8 mouse cellular contexts compared by ENCODE assay signal in the genomic region with DNA sequence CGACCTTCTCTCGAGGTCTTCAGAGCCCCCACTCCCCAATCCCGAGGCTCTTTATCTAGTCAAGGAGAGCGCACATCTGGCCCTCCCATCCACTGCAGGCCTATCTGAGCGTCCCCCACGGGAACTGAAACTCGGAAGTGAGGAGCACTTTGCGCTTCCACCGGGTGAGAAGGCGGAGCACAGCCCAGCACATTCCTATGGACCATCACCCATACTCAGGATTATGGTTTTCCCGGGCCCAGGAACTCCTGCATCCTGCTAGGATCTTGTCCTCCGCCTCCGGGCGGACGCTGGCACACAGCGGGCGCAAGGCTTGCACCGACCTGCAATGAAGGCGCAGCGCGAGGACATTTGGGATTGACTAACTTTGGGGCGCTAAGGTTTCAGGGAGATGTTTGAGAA. TPM values are rescaled to one million over a fixed set of nuclear protein-coding genes. Genes with fewer than 3 reads are reported as not detected.
DNase-seq lines count a peak whose midpoint lies in the region; ATAC-seq and TF ChIP-seq lines count a peak whose summit lies in the region.

No protein-coding gene starts in this region.

- no peak for ATAC-seq in erythroblast, adult 5-6 weeks (replicated peaks; ENCODE audit: low FRiP score, poor library complexity, severe bottlenecking)
- peak; percentile 11 for ATAC-seq in heart, embryonic 15.5 days (replicated peaks; ENCODE audit: insufficient number of reproducible peaks, insufficient read depth, low FRiP score, low read depth)
- peak; percentile 43 for ATAC-seq in liver, embryonic 13.5 days (ENCODE audit: low read depth)

- TF ChIP-seq POLR2A in olfactory bulb, adult 2 months (IDR thresholded peaks at IDR 0.05; ENCODE audit: insufficient read depth, low read depth, low read length), result no peak

- peak overlapping the region; percentile 47 for H3K4me3 ChIP-seq in erythroblast, embryonic 14.5 days (replicated peaks)
- peak overlapping the region; percentile 61 for H3K4me3 ChIP-seq in heart, embryonic 15.5 days
- H3K4me3 ChIP-seq in liver, embryonic 13.5 days (replicated peaks), result peak overlapping the region; percentile 59
- H3K4me3 ChIP-seq in olfactory bulb, adult 2 months (ENCODE audit: insufficient read depth, low read depth, low read length), result peak overlapping the region; percentile 79

- H3K36me3 ChIP-seq in erythroblast, embryonic 14.5 days (ENCODE audit: control insufficient read depth), result no peaks in the 10 kb centered on the region
- no peaks in the 10 kb centered on the region for H3K36me3 ChIP-seq in heart, embryonic 15.5 days
- H3K36me3 ChIP-seq in liver, embryonic 13.5 days, result no peaks in the 10 kb centered on the region

- peak overlapping the region; percentile 29; the same call in 1 of the 2 replicates for H3K9ac ChIP-seq in heart, embryonic 15.5 days
- 0 out of 2 replicates have a peak overlapping the region, but pooled peaks have one; percentile 29 for H3K9ac ChIP-seq in liver, embryonic 13.5 days

- H3K4me2 ChIP-seq in heart, embryonic 15.5 days, result peak overlapping the region; percentile 95
- H3K4me2 ChIP-seq in liver, embryonic 13.5 days, result peak overlapping the region; percentile 86

- DNase-seq in R1 (ENCODE audit: low read depth, low spot score), result peak; percentile 56
- no peak for DNase-seq in liver, embryonic 13.5 days
- no peak for DNase-seq in embryo, embryonic 11 days
- no peak for DNase-seq in spleen, postnatal 14 days (ENCODE audit: low spot score in 2 of 2)

- peaks cover 16% of the 10 kb centered on the region for H3K4me1 ChIP-seq in erythroblast, embryonic 14.5 days (ENCODE audit: control insufficient read depth)
- H3K4me1 ChIP-seq in heart, embryonic 15.5 days (replicated peaks), result peaks cover 28% of the 10 kb centered on the region
- peaks cover 18% of the 10 kb centered on the region for H3K4me1 ChIP-seq in liver, embryonic 13.5 days (replicated peaks)
- H3K4me1 ChIP-seq in olfactory bulb, adult 2 months (ENCODE audit: control insufficient read depth, insufficient read depth, low read length), result peaks cover 24% of the 10 kb centered on the region

- under 1% methylated on average over 22 of the region's 22 CpGs for WGBS in heart, embryonic 15.5 days
- WGBS in liver, embryonic 13.5 days (ENCODE audit: insufficient replicate concordance), result under 1% methylated on average over 22 of the region's 22 CpGs
- under 1% methylated on average over 22 of the region's 22 CpGs for WGBS in olfactory bulb, adult 2 months

- peak overlapping the region; percentile 48 for H3K27ac ChIP-seq in heart, embryonic 15.5 days
- H3K27ac ChIP-seq in liver, embryonic 13.5 days, result no peak overlapping the region
- H3K27ac ChIP-seq in olfactory bulb, adult 2 months (ENCODE audit: insufficient read depth, low read depth, low read length), result peak overlapping the region; percentile 19

- TF ChIP-seq CTCF in olfactory bulb, adult 2 months (IDR thresholded peaks at IDR 0.05; ENCODE audit: insufficient read depth, low read depth, low read length), result no peak

- H3K9me3 ChIP-seq in erythroblast, embryonic 14.5 days (ENCODE audit: control insufficient read depth, low read length), result peaks cover 6% of the 10 kb centered on the region
- H3K9me3 ChIP-seq in heart, embryonic 15.5 days (replicated peaks), result no peaks in the 10 kb centered on the region
- no peaks in the 10 kb centered on the region for H3K9me3 ChIP-seq in liver, embryonic 13.5 days (replicated peaks)

- peaks cover 63% of the 10 kb centered on the region for H3K27me3 ChIP-seq in erythroblast, embryonic 14.5 days (ENCODE audit: control insufficient read depth)
- peaks cover 51% of the 10 kb centered on the region for H3K27me3 ChIP-seq in heart, embryonic 15.5 days
- H3K27me3 ChIP-seq in liver, embryonic 13.5 days, result peaks cover 87% of the 10 kb centered on the region

RNA-seq across cellular contexts. Expression of gene Cyp46a1, which starts 0.7 kb away (rescaled TPM):
- polyA plus RNA-seq in erythroblast, embryonic 14.5 days (2012), result not detected in 2 replicates
- not detected in 2 replicates for total RNA-seq in erythroblast, adult 5-6 weeks (2015; ENCODE audit: low replicate concordance)
- total RNA-seq in erythroblast, adult 5-6 weeks (2017; ENCODE audit: low replicate concordance), result 0.84 TPM in 1 of 2 replicates, not detected in the other
- 5.6 and 6.2 TPM in 2 replicates for polyA plus RNA-seq in heart, embryonic 15.5 days (2015; fragmentation: Nextera tagmentation; extraction: Ambion mirVana)
- polyA plus RNA-seq in liver, embryonic 13.5 days (2015; fragmentation: Nextera tagmentation; extraction: Ambion mirVana), result 0.30 and 0.41 TPM in 2 replicates
- polyA plus RNA-seq in olfactory bulb, adult 2 months (2012; ENCODE audit: insufficient read depth, insufficient read length, low replicate concordance, missing spikeins), result not detected in 2 replicates

RNA-seq across cellular contexts. Expression of gene Hhipl1, which starts 27.4 kb away (rescaled TPM):
- not detected in 2 replicates for polyA plus RNA-seq in erythroblast, embryonic 14.5 days (2012)
- total RNA-seq in erythroblast, adult 5-6 weeks (2015; ENCODE audit: low replicate concordance), result not detected in 2 replicates
- not detected in 2 replicates for total RNA-seq in erythroblast, adult 5-6 weeks (2017; ENCODE audit: low replicate concordance)
- polyA plus RNA-seq in heart, embryonic 15.5 days (2015; fragmentation: Nextera tagmentation; extraction: Ambion mirVana), result 1.0 TPM in 2 replicates
- polyA plus RNA-seq in liver, embryonic 13.5 days (2015; fragmentation: Nextera tagmentation; extraction: Ambion mirVana), result not detected in 2 replicates
- not detected in 2 replicates for polyA plus RNA-seq in olfactory bulb, adult 2 months (2012; ENCODE audit: insufficient read depth, insufficient read length, low replicate concordance, missing spikeins)

RNA-seq across cellular contexts. Expression of gene Eml1, which starts 37.3 kb away (rescaled TPM):
- 0.02 TPM in 1 of 2 replicates, not detected in the other for polyA plus RNA-seq in erythroblast, embryonic 14.5 days (2012)
- not detected in 2 replicates for total RNA-seq in erythroblast, adult 5-6 weeks (2015; ENCODE audit: low replicate concordance)
- not detected in 2 replicates for total RNA-seq in erythroblast, adult 5-6 weeks (2017; ENCODE audit: low replicate concordance)
- 62.5 and 76.6 TPM in 2 replicates for polyA plus RNA-seq in heart, embryonic 15.5 days (2015; fragmentation: Nextera tagmentation; extraction: Ambion mirVana)
- 5.3 and 5.5 TPM in 2 replicates for polyA plus RNA-seq in liver, embryonic 13.5 days (2015; fragmentation: Nextera tagmentation; extraction: Ambion mirVana)
- not detected in 2 replicates for polyA plus RNA-seq in olfactory bulb, adult 2 months (2012; ENCODE audit: insufficient read depth, insufficient read length, low replicate concordance, missing spikeins)

RNA-seq across cellular contexts. Expression of gene Ccdc85c, which starts 58.3 kb away (rescaled TPM):
- 0.23 and 0.28 TPM in 2 replicates for polyA plus RNA-seq in erythroblast, embryonic 14.5 days (2012)
- total RNA-seq in erythroblast, adult 5-6 weeks (2015; ENCODE audit: low replicate concordance), result 0.38 TPM in 1 of 2 replicates, not detected in the other
- total RNA-seq in erythroblast, adult 5-6 weeks (2017; ENCODE audit: low replicate concordance), result 0.28 TPM in 1 of 2 replicates, not detected in the other
- 4.7 and 5.7 TPM in 2 replicates for polyA plus RNA-seq in heart, embryonic 15.5 days (2015; fragmentation: Nextera tagmentation; extraction: Ambion mirVana)
- polyA plus RNA-seq in liver, embryonic 13.5 days (2015; fragmentation: Nextera tagmentation; extraction: Ambion mirVana), result 2.3 and 2.6 TPM in 2 replicates
- polyA plus RNA-seq in olfactory bulb, adult 2 months (2012; ENCODE audit: insufficient read depth, insufficient read length, low replicate concordance, missing spikeins), result not detected in 2 replicates
